Mouse (Mus musculus) forebrain, embryonic 10.5 days (tissue): Measurements from ENCODE around the gene Cdca5. TPM values are rescaled to one million over a fixed set of nuclear protein-coding genes. Genes with fewer than 3 reads are reported as not detected.
A peak's percentile ranks its signal among the peaks of the same experiment; 100 is the strongest.

Experiments used
- DNase-seq: peaks from one replicate; pipeline ENCODE4 v3.0.0-alpha.2; 2017; ENCODE audit warnings: low spot score; ENCODE audit errors: extremely low spot score
- H3K27ac ChIP-seq: fragments of 300-500 bp; sonication (generic); 2 replicates; pipeline ENCODE4 v1.5.1; 2016; ENCODE audit warnings: mild to moderate bottlenecking
- H3K27me3 ChIP-seq: fragments of 300-500 bp; sonication (generic); 2 replicates; pipeline ENCODE4 v1.6.1; 2016; ENCODE audit warnings: mild to moderate bottlenecking; ENCODE audit not compliant: poor library complexity, severe bottlenecking
- H3K36me3 ChIP-seq: fragments of 300-500 bp; sonication (generic); replicated peaks from 2 replicates; pipeline ENCODE4 v1.6.1; 2016; ENCODE audit warnings: mild to moderate bottlenecking, moderate library complexity
- H3K4me1 ChIP-seq: fragments of 300-500 bp; sonication (generic); 2 replicates; pipeline ENCODE4 v1.6.1; 2016
- H3K4me3 ChIP-seq: fragments of 300-500 bp; sonication (generic); 2 replicates; pipeline ENCODE4 v1.5.1; 2016; ENCODE audit warnings: mild to moderate bottlenecking, moderate library complexity
- H3K9me3 ChIP-seq: fragments of 300-500 bp; sonication (generic); 2 replicates; pipeline ENCODE4 v1.6.1; 2016; ENCODE audit warnings: mild to moderate bottlenecking, moderate library complexity
- WGBS: fragments of 180-500 bp; shearing (Covaris S2); methylation state at CpG from one replicate; pipeline ENCODE4 v1.1.7; 2016; 5-methylcytosine and 5-hydroxymethylcytosine counted together
- polyA plus RNA-seq: library from polyadenylated mRNA; unstranded; fragments of >200 nt; fragmentation: Nextera tagmentation; extraction: Ambion mirVana; gene quantifications from 2 replicates; pipeline ENCODE4 v1.2.1, GENCODE M21; 2016

Cdca5 gene
- polyA plus RNA-seq, 1 experiment from 2014 or later = 85.4 TPM

- no peak overlapping the region for H3K27ac ChIP-seq
- H3K9me3 ChIP-seq = no peaks in the 10 kb centered on the region
- WGBS = 94% methylated on average over 11 of the region's 11 CpGs
- peaks cover 65% of the 10 kb centered on the region for H3K36me3 ChIP-seq
- no peak for DNase-seq
- H3K4me1 ChIP-seq = peaks cover 29% of the 10 kb centered on the region
- no peaks in the 10 kb centered on the region for H3K27me3 ChIP-seq
- H3K4me3 ChIP-seq = peak overlapping the region; percentile 9; the same call in 1 of the 2 replicates
These were observed 35.9 kb upstream of the Cdca5 start for GRCm38 (mm10) chr19:6048681-6049410.

DNA sequence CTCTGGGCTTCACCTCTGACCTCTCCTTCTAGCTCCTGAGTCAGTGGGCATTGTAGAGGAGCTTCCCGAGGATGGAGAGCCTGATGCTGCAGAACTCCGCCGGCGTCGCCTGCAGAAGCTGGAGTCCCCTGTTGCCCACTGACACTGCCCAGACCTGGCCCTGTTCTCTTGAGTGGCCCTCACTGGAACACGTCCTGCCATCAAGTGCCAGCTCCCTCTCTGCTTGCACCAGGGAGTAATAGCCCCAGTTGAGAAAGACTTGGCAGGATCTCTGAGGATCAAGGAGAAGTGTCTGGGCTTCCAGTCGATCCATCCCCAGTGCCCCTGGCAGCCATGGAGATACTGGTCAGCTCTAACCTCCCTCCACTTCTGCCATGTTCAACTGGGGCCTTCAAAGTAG lies 32.3 kb upstream of the Cdca5 start:
- Histone ChIP-seq H3K27me3 (no peaks in the 10 kb centered on the region), H3K4me1 (peaks cover 26% of the 10 kb centered on the region), H3K9me3 (no peaks in the 10 kb centered on the region), H3K4me3 (peak overlapping the region; percentile 8; the same call in 1 of the 2 replicates), H3K27ac (no peak overlapping the region), H3K36me3 (peaks cover 87% of the 10 kb centered on the region)
- no peak for DNase-seq
- 86% methylated on average over 7 of the region's 7 CpGs for WGBS

DNA sequence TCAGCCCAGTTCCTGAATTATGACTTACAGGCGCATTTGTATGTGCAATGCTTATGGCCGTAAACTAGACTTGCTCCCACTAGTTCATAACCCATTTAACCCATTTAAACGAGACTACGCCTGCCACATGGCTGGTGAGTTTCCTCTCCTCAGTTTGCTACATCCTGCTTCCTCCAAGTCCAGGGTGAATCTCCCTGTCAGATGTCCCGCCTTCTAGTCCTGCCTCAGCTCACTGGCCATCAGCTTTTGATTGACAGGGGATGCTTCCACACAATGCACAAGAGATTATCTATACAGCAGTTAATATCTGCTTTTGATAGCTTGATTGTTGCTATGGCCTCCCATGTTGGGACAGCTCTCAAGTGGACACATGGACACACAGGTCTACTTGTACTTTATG lies 30.5 kb upstream of the Cdca5 start:
- Histone ChIP-seq H3K36me3 (peaks cover 79% of the 10 kb centered on the region), H3K9me3 (no peaks in the 10 kb centered on the region), H3K4me1 (peaks cover 23% of the 10 kb centered on the region), H3K27me3 (no peaks in the 10 kb centered on the region), H3K27ac (no peak overlapping the region), H3K4me3 (no peak overlapping the region)
- DNase-seq = no peak
- 88% methylated on average over 5 of the region's 5 CpGs for WGBS

- Histone ChIP-seq H3K27ac (peak overlapping the region; percentile 98; the same call in 1 of the 2 replicates), H3K4me3 (peak overlapping the region; percentile 85), H3K36me3 (peaks cover 68% of the 10 kb centered on the region), H3K27me3 (no peaks in the 10 kb centered on the region), H3K4me1 (peaks cover 34% of the 10 kb centered on the region), H3K9me3 (no peaks in the 10 kb centered on the region)
- no peak for DNase-seq
- WGBS = 68% methylated on average over 4 of the region's 4 CpGs
These were observed 28.1 kb upstream of the Cdca5 start for GRCm38 (mm10) chr19:6056696-6057095.

DNA sequence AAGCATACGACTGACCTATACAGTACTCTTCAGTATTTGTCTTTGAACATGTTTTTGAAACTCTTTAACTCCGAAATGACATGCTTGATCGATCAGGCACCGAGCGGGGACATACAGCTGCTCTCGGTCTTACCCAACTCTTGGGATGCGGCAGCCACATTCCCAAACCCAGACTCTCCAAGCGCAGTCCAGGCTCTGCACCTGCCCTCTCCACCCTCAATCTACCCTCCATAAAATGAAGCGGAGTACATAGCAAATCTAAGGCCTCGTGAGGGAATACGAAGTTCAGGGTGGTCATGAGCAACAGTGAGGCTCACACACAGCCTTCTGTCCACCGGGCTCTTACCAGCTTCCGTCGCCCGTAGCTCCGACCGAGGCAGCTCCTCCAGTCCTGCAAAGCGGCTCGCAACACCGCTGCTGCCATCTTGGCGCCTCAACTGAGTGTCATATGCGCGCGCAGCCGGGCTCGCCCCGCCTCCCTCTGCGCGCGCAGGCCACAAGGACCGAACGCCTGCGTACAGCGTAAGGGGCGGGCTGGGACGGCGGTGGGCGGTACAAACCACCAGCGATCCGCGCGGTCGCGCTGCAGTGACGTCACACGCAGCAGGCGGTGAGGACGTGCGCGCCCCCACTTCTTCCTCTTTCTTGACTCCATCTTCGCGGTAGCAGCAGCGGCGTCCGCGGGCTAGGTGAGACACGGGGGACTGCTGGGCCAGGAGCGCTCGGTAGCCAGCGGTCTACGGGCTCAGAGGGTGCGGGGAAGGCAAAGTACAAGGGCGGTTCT lies 27.3 kb upstream of the Cdca5 start, which contains the start of the genes Mrpl49 and Fau:
TSS of gene Mrpl49 (minus strand) at position 473 of the 784 bp plus-strand sequence.
TSS of gene Fau (plus strand) at position 532 of the 784 bp plus-strand sequence.
- H3K27me3 ChIP-seq = no peaks in the 10 kb centered on the region
- peak within 1 kb of the TSS; percentile 85 for H3K4me3 ChIP-seq
- H3K9me3 ChIP-seq = no peaks in the 10 kb centered on the region
- H3K4me1 ChIP-seq = peaks cover 42% of the 10 kb centered on the region
- peak within 1 kb of the TSS; percentile 98 for H3K27ac ChIP-seq
- H3K36me3 ChIP-seq = peaks cover 60% of the 10 kb centered on the region
- under 1% methylated on average over 60 of the region's 63 CpGs for WGBS
- DNase-seq = peak; percentile 98

GRCm38 (mm10) chr19:6058513-6058912 lies 26.3 kb upstream of the Cdca5 start:
- H3K9me3 ChIP-seq = no peaks in the 10 kb centered on the region
- H3K4me3 ChIP-seq = peak overlapping the region; percentile 85
- no peaks in the 10 kb centered on the region for H3K27me3 ChIP-seq
- 41% methylated on average over 5 of the region's 5 CpGs for WGBS
- peak overlapping the region; percentile 98 for H3K27ac ChIP-seq
- H3K4me1 ChIP-seq = peaks cover 49% of the 10 kb centered on the region
- DNase-seq = no peak
- H3K36me3 ChIP-seq = peaks cover 58% of the 10 kb centered on the region

DNA sequence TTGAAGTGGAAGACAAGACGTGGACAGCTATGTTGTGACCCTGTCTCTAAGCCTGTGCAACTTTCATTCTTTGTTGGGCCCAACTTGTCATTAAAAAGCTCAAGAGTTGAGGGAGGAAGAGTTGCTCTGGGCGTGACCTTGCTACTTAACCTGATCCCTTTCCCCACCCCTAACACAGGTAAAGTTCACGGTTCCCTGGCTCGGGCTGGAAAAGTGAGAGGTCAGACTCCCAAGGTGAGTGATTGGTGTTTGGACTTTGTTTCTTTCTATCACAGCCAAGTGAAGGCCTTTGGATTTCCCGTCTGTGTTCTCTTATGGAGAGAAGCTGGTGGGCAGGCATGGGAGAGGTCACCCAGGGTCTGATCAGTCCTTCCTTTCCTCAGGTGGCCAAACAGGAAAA lies 25.8 kb upstream of the Cdca5 start:
- H3K4me1 ChIP-seq = peaks cover 49% of the 10 kb centered on the region
- H3K4me3 ChIP-seq = peak overlapping the region; percentile 85
- DNase-seq = no peak
- 86% methylated on average over 5 of the region's 5 CpGs for WGBS
- no peak overlapping the region for H3K27ac ChIP-seq
- H3K36me3 ChIP-seq = peaks cover 58% of the 10 kb centered on the region
- no peaks in the 10 kb centered on the region for H3K27me3 ChIP-seq
- no peaks in the 10 kb centered on the region for H3K9me3 ChIP-seq

GRCm38 (mm10) chr19:6061021-6061533 lies 23.7 kb upstream of the Cdca5 start, which contains the start of gene Znhit2:
Znhit2 (plus strand) TSS chr19:6061192.
- H3K27me3 ChIP-seq = no peaks in the 10 kb centered on the region
- under 1% methylated on average over 58 of the region's 58 CpGs for WGBS
- H3K4me3 ChIP-seq = peak within 1 kb of the TSS; percentile 70
- peak; percentile 94 for DNase-seq
- H3K36me3 ChIP-seq = peaks cover 40% of the 10 kb centered on the region
- H3K9me3 ChIP-seq = no peaks in the 10 kb centered on the region
- H3K4me1 ChIP-seq = peaks cover 54% of the 10 kb centered on the region
- peak within 1 kb of the TSS; percentile 92 for H3K27ac ChIP-seq

DNA sequence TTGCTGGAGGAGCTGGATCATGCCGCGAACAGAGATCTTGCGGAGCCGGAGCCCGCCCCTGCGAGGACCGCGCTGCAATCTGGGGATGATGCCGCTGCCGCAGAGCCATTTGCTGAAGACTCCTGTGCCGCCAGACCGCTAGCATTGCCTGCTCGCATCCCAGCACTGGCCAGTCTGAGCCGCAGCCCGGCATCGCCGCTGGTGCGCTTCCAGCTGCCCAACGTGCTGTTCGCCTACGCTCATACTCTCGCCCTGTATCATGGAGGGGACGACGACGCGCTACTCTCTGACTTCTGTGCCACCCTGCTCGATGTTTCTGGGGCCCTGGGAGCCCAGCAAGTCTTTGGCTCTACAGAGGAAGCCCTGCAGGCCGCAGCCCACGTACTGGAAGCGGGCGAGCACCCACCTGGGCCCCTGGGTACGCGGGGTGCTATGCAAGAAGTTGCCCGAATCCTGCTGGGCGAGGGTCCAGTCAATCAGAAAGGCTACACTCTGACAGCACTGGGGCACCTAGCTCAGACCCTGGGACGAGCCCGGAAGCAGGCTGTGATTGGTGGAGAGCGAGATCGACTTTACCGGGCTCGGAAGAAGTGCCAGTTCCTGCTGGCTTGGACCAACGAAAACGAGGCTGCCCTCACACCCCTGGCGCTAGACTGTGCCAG lies 23.0 kb upstream of the Cdca5 start:
- Histone ChIP-seq H3K4me1 (peaks cover 54% of the 10 kb centered on the region), H3K9me3 (no peaks in the 10 kb centered on the region), H3K27ac (peak overlapping the region; percentile 92), H3K36me3 (peaks cover 37% of the 10 kb centered on the region), H3K27me3 (no peaks in the 10 kb centered on the region), H3K4me3 (peak overlapping the region; percentile 70)
- 4% methylated on average over 44 of the region's 44 CpGs for WGBS
- DNase-seq = peak; percentile 50

DNA sequence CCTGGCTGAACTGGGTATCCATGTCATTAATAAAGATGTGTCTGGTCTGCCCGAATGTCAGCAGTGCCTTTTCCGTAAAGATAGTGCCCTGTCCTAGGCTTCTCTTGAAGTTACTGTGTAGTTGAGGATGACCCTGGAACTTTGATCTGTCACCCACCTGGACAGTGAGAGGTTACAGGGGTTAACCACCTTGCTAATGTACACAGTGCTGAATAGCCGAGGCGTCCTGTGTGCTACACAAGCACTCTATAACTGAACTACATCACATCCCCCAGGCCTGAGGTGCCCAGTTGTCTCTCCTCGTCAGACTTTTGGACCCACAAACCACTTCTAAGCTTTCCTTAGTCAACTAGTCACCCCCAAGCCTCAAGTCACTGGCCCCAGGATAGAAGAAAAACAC lies 22.4 kb upstream of the Cdca5 start:
- WGBS = 82% methylated on average over 5 of the region's 5 CpGs
- Histone ChIP-seq H3K9me3 (no peaks in the 10 kb centered on the region), H3K27ac (peak overlapping the region; percentile 92), H3K4me3 (peak overlapping the region; percentile 70), H3K4me1 (peaks cover 56% of the 10 kb centered on the region), H3K27me3 (no peaks in the 10 kb centered on the region), H3K36me3 (peaks cover 37% of the 10 kb centered on the region)
- DNase-seq = no peak

DNA sequence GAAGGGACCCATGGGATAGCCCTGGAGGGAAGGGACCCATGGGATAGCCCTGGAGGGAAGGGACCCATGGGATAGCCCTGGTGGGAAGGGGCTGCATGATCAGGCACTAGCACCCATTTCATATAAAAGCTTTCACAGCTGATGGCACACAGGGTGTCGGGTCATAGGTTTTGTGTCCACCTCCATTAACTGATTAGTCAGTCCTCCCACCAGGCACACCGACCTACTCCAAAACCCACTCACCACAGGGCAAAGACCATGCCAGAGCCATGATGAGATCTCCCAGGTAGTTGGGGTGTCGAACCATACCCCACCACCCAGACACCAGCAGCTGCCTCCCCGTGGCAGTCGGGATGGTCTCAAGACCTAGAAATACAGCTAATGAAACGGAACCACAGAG lies 21.7 kb upstream of the Cdca5 start:
- peak overlapping the region; percentile 70; the same call in 1 of the 2 replicates for H3K4me3 ChIP-seq
- H3K4me1 ChIP-seq = peaks cover 62% of the 10 kb centered on the region
- 95% methylated on average over 6 of the region's 6 CpGs for WGBS
- H3K9me3 ChIP-seq = no peaks in the 10 kb centered on the region
- peaks cover 37% of the 10 kb centered on the region for H3K36me3 ChIP-seq
- no peak for DNase-seq
- no peaks in the 10 kb centered on the region for H3K27me3 ChIP-seq
- H3K27ac ChIP-seq = no peak overlapping the region

DNA sequence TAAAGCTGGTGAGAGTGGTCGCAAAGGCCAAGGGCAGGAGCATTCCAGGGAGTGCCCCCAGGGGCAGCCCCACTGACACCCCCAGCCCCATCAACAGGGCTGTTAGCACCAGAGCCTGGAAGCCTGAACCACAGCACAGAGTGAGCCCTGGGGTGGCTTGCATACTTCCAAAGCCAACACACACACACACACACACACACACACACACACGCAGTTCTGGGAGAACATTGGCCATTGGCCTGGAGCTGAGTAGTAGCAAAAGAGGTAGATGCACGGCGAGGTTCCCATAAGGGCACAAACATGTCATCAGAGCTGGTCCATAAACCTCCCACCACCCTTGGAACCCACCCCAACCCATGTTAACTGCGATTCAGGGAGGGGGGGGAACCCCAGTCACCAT lies 18.2 kb upstream of the Cdca5 start:
- peak overlapping the region; percentile 70 for H3K4me3 ChIP-seq
- no peak for DNase-seq
- WGBS = 46% methylated on average over 5 of the region's 5 CpGs
- H3K4me1 ChIP-seq = peaks cover 51% of the 10 kb centered on the region
- peak overlapping the region; percentile 89 for H3K27ac ChIP-seq
- no peaks in the 10 kb centered on the region for H3K9me3 ChIP-seq
- 0 out of 2 replicates have a peak, but pooled peaks cover 3% of the 10 kb centered on the region for H3K27me3 ChIP-seq
- H3K36me3 ChIP-seq = peaks cover 48% of the 10 kb centered on the region
